ENCODE assay signal across 17 mouse cellular contexts in genomic region chr1:134949946-134950345, GRCm38 (mm10). TPM values are rescaled to one million over a fixed set of nuclear protein-coding genes. Genes with fewer than 3 reads are reported as not detected.
DNase-seq lines count a peak whose midpoint lies in the region; ATAC-seq lines count a peak whose summit lies in the region.
"Had no signal": no experiment of that assay in that cellular context is flagged by ENCODE, and none has a peak within 500 bp of the region (broad histone marks: within the 10 kb centered on the region; RNA-seq: fewer than 3 reads in every experiment).

No protein-coding gene starts in this region.

- H3K9me3 ChIP-seq in heart, embryonic 14.5 days (ENCODE audit: control insufficient read depth, low read length): no peaks in the 10 kb centered on the region
- H3K9me3 ChIP-seq: embryonic facial prominence, embryonic 15.5 days; hindbrain, embryonic 10.5 days; limb, embryonic 15.5 days had no signal

- H3K36me3 ChIP-seq in heart, embryonic 14.5 days (ENCODE audit: control insufficient read depth, insufficient read depth, low read length): peaks cover 17% of the 10 kb centered on the region

- H3K27ac ChIP-seq in heart, embryonic 14.5 days (replicated peaks in 1 of 2; ENCODE audit: control insufficient read depth in 1 of 2, insufficient read depth in 1 of 2, low read depth in 2 of 2, low read length in 2 of 2): peak overlapping the region; percentile 69 to 78
- H3K27ac ChIP-seq: embryonic facial prominence, embryonic 15.5 days; hindbrain, embryonic 10.5 days; limb, embryonic 15.5 days had no signal

- 56% methylated on average over 3 of the region's 3 CpGs for WGBS in heart, embryonic 14.5 days

- H3K27me3 ChIP-seq in heart, embryonic 14.5 days (ENCODE audit: control insufficient read depth, insufficient read depth, low read length): no peaks in the 10 kb centered on the region
- H3K27me3 ChIP-seq: embryonic facial prominence, embryonic 15.5 days; limb, embryonic 15.5 days; Patski had no signal

- no peak overlapping the region for H3K4me3 ChIP-seq in heart, embryonic 14.5 days (ENCODE audit: control insufficient read depth in 1 of 2, insufficient read depth in 1 of 2, low read depth in 1 of 2, low read length in 2 of 2)
- H3K4me3 ChIP-seq: embryonic facial prominence, embryonic 15.5 days; hindbrain, embryonic 10.5 days; limb, embryonic 15.5 days had no signal

- peak; percentile 33; the same call in 1 of the 2 replicates for ATAC-seq in heart, embryonic 14.5 days (ENCODE audit: insufficient number of reproducible peaks, insufficient read depth, low FRiP score, low read depth)
- ATAC-seq: intestine, embryonic 16.5 days; midbrain, embryonic 16.5 days; Patski had no signal

- peak overlapping the region; percentile 44; the same call in 1 of the 2 replicates for H3K9ac ChIP-seq in heart, embryonic 14.5 days (ENCODE audit: low read length)
- H3K9ac ChIP-seq: embryonic facial prominence, embryonic 15.5 days; limb, embryonic 15.5 days had no signal

- DNase-seq in cerebellum, adult 18-20 months: peak; percentile 46 to 56
- DNase-seq in cerebellum, adult 11 months: no peak
- DNase-seq in heart, adult 8-10 months (ENCODE audit: low spot score): no peak
- peak; percentile 32 for DNase-seq in Muller cell, postnatal 12 days (ENCODE audit: inconsistent ontology term)
- peak; percentile 28 to 36 for DNase-seq in gastrocnemius, adult 8-10 months (ENCODE audit: low spot score in 2 of 2)
- no peak for DNase-seq in embryo, embryonic 11 days
- no peak for DNase-seq in urinary bladder, postnatal 10 days (ENCODE audit: low spot score)
- DNase-seq: kidney, postnatal 10 days; lung, adult 2 months; right cerebral cortex, postnatal 14 days had no signal

- H3K4me1 ChIP-seq in heart, embryonic 14.5 days (ENCODE audit: control insufficient read depth in 2 of 2, insufficient read depth in 2 of 2, low read length in 2 of 2): peaks cover 3 to 36% of the 10 kb centered on the region in 2 experiments

- H3K4me2 ChIP-seq in heart, embryonic 14.5 days (ENCODE audit: low read length): no peak overlapping the region
- H3K4me2 ChIP-seq: embryonic facial prominence, embryonic 15.5 days; limb, embryonic 15.5 days had no signal

RNA-seq across cellular contexts. Expression of gene Ppp1r12b, which starts 5.8 kb away (rescaled TPM):
- 35.7 and 35.9 TPM in 2 replicates for polyA plus RNA-seq in heart, embryonic 14.5 days (2014; fragmentation: Nextera tagmentation; extraction: Ambion mirVana)
- total RNA-seq in heart, adult 8-10 months (2022): 100 to 1,000 TPM; 171 to 181 (median 179) TPM
- 100 to 1,000 TPM; 167 to 191 (median 183) TPM for total RNA-seq in gastrocnemius, adult 8-10 months (2022)

RNA-seq across cellular contexts. Expression of gene Ube2t, which starts 12.4 kb away (rescaled TPM):
- polyA plus RNA-seq in heart, embryonic 14.5 days (2014; fragmentation: Nextera tagmentation; extraction: Ambion mirVana): 44.7 and 47.9 TPM in 2 replicates
- total RNA-seq in heart, adult 8-10 months (2022): 1 to 10 TPM; 5.3 to 9.7 (median 7.4) TPM
- 1 to 10 TPM; 3.6 to 9.1 (median 6.4) TPM for total RNA-seq in gastrocnemius, adult 8-10 months (2022)

Comparison
In these comparisons a context has a peak if more than half of its experiments do, and no peak if none do; other contexts are left out.
1. DNase-seq: peak in cerebellum, adult 18-20 months (2 of 2), Muller cell, postnatal 12 days (single experiment) and gastrocnemius, adult 8-10 months (2 of 2); none in cerebellum, adult 11 months (single experiment), heart, adult 8-10 months (single experiment), embryo, embryonic 11 days (single experiment) and urinary bladder, postnatal 10 days (single experiment).